Mouse (Mus musculus): ENCODE measurements around the gene Sfxn1. TPM values are rescaled to one million over a fixed set of nuclear protein-coding genes. Genes with fewer than 3 reads are reported as not detected.

Gene Sfxn1
- polyA plus RNA-seq, 1 experiment from 2014 or later = 95.7 TPM

- Histone ChIP-seq H3K4me2 (no peak overlapping the region), H3K27ac (no peak overlapping the region), H3K9ac (no peak overlapping the region), H3K4me3 (replicated peaks) (no peak overlapping the region), H3K4me1 (no peaks in the 10 kb centered on the region), H3K36me3 (peaks cover 70% of the 10 kb centered on the region), H3K27me3 (no peaks in the 10 kb centered on the region), H3K9me3 (replicated peaks) (no peaks in the 10 kb centered on the region)
- no peak for ATAC-seq (replicated peaks; ENCODE audit: low FRiP score)
- WGBS = 77% methylated on average over 15 of the region's 15 CpGs
Measured at GRCm38 (mm10) chr13:54101031-54101820, 29.6 kb downstream of the Sfxn1 start.

- Histone ChIP-seq H3K27ac (no peak overlapping the region), H3K27me3 (no peaks in the 10 kb centered on the region), H3K9me3 (replicated peaks) (no peaks in the 10 kb centered on the region), H3K4me1 (no peaks in the 10 kb centered on the region), H3K4me2 (no peak overlapping the region), H3K9ac (no peak overlapping the region), H3K4me3 (replicated peaks) (no peak overlapping the region), H3K36me3 (peaks cover 70% of the 10 kb centered on the region)
- ATAC-seq (replicated peaks; ENCODE audit: low FRiP score) = no peak
- 93% methylated on average over 3 of the region's 3 CpGs for WGBS
Measured at GRCm38 (mm10) chr13:54102061-54102460, 30.4 kb downstream of the Sfxn1 start.

- no peak overlapping the region for H3K4me2 ChIP-seq
- H3K4me3 ChIP-seq (replicated peaks) = no peak overlapping the region
- no peak overlapping the region for H3K27ac ChIP-seq
- H3K27me3 ChIP-seq = no peaks in the 10 kb centered on the region
- WGBS = 88% methylated on average over 3 of the region's 3 CpGs
- H3K9me3 ChIP-seq (replicated peaks) = no peaks in the 10 kb centered on the region
- ATAC-seq (replicated peaks; ENCODE audit: low FRiP score) = no peak
- no peak overlapping the region for H3K9ac ChIP-seq
- H3K4me1 ChIP-seq = no peaks in the 10 kb centered on the region
- H3K36me3 ChIP-seq = peaks cover 69% of the 10 kb centered on the region
Measured at GRCm38 (mm10) chr13:54103271-54103670, 31.6 kb downstream of the Sfxn1 start.

DNA sequence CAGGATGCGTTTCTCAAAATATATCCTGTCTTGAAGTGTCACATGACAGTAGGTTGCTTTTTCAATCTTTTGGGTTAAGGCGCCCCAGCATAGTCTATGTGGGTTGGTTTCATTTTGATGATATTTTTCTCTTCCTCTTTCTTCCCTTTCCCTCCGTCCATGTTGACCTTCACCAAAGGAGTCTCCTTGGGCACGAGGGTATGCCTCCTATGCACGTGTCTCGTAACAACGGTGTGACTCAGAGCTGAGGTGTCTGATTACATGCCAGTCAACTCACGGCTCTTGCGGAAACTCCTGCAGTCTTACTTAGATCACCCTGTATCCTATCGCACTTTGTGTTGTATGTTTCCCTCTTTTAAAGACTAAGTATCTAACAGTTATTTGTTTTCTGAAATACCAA lies 32.2 kb downstream of the Sfxn1 start:
- 57% methylated on average over 10 of the region's 10 CpGs for WGBS
- no peak for ATAC-seq (replicated peaks; ENCODE audit: low FRiP score)
- H3K36me3 ChIP-seq = peaks cover 69% of the 10 kb centered on the region

GRCm38 (mm10) chr13:54113819-54114550 lies 42.3 kb downstream of the Sfxn1 start:
- Histone ChIP-seq H3K27me3 (no peaks in the 10 kb centered on the region; the same call in 1 of the 2 replicates), H3K36me3 (no peaks in the 10 kb centered on the region), H3K9me3 (replicated peaks) (no peaks in the 10 kb centered on the region), H3K9ac (no peak overlapping the region), H3K4me2 (no peak overlapping the region), H3K4me1 (no peaks in the 10 kb centered on the region), H3K27ac (no peak overlapping the region), H3K4me3 (replicated peaks) (no peak overlapping the region)
- 0 out of 2 replicates have a peak, but pooled peaks have one; percentile 29 for ATAC-seq (replicated peaks; ENCODE audit: low FRiP score)
- 56% methylated on average over 11 of the region's 11 CpGs for WGBS

More for the DNA sequence above, 32.2 kb downstream of the Sfxn1 start:
- Histone ChIP-seq H3K9ac (no peak overlapping the region), H3K27me3 (no peaks in the 10 kb centered on the region), H3K27ac (no peak overlapping the region), H3K4me1 (no peaks in the 10 kb centered on the region), H3K4me2 (no peak overlapping the region), H3K4me3 (replicated peaks) (no peak overlapping the region), H3K9me3 (replicated peaks) (no peaks in the 10 kb centered on the region)

GRCm38 (mm10) chr13:54114931-54115330 lies 43.3 kb downstream of the Sfxn1 start:
- Histone ChIP-seq H3K9me3 (replicated peaks) (no peaks in the 10 kb centered on the region), H3K27me3 (no peaks in the 10 kb centered on the region; the same call in 1 of the 2 replicates), H3K4me2 (no peak overlapping the region), H3K9ac (no peak overlapping the region), H3K4me3 (replicated peaks) (no peak overlapping the region), H3K27ac (no peak overlapping the region), H3K36me3 (no peaks in the 10 kb centered on the region), H3K4me1 (no peaks in the 10 kb centered on the region)
- WGBS = 70% methylated on average over 5 of the region's 5 CpGs
- ATAC-seq (replicated peaks; ENCODE audit: low FRiP score) = no peak

- no peak overlapping the region for H3K4me3 ChIP-seq (replicated peaks)
- H3K27ac ChIP-seq = no peak overlapping the region
- ATAC-seq (replicated peaks; ENCODE audit: low FRiP score) = no peak
- H3K9me3 ChIP-seq (replicated peaks) = no peaks in the 10 kb centered on the region
- no peak overlapping the region for H3K4me2 ChIP-seq
- no peak overlapping the region for H3K9ac ChIP-seq
- 83% methylated on average over 6 of the region's 6 CpGs for WGBS
- no peaks in the 10 kb centered on the region; the same call in 1 of the 2 replicates for H3K27me3 ChIP-seq
- no peaks in the 10 kb centered on the region for H3K36me3 ChIP-seq
- H3K4me1 ChIP-seq = no peaks in the 10 kb centered on the region
Measured at GRCm38 (mm10) chr13:54115779-54116178, 44.1 kb downstream of the Sfxn1 start.

DNA sequence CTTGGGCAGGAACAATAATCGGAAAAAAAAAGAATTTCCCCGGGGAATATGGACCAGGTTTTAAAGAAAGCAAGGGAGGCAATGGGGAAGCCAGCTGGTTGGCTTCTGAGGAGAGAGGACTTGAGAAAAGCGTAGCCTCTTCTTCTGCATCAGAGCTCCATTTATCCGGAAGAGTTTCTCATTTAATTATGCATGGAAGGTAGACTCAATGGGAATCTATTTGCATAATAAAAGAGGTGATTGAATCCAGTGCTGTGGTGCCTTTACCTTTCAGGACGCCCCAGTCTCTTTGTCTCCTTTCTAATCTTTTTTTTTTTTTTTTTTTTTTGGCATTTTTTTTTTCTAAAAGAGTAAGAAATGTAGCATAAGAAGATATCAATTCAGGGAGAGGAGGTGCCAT lies 46.7 kb downstream of the Sfxn1 start:
- no peaks in the 10 kb centered on the region for H3K4me1 ChIP-seq
- no peak overlapping the region for H3K4me3 ChIP-seq (replicated peaks)
- 51% methylated on average over 5 of the region's 5 CpGs for WGBS
- no peaks in the 10 kb centered on the region; the same call in 1 of the 2 replicates for H3K27me3 ChIP-seq
- H3K4me2 ChIP-seq = no peak overlapping the region
- no peaks in the 10 kb centered on the region for H3K9me3 ChIP-seq (replicated peaks)
- H3K27ac ChIP-seq = no peak overlapping the region
- no peak for ATAC-seq (replicated peaks; ENCODE audit: low FRiP score)
- no peaks in the 10 kb centered on the region for H3K36me3 ChIP-seq
- no peak overlapping the region for H3K9ac ChIP-seq

DNA sequence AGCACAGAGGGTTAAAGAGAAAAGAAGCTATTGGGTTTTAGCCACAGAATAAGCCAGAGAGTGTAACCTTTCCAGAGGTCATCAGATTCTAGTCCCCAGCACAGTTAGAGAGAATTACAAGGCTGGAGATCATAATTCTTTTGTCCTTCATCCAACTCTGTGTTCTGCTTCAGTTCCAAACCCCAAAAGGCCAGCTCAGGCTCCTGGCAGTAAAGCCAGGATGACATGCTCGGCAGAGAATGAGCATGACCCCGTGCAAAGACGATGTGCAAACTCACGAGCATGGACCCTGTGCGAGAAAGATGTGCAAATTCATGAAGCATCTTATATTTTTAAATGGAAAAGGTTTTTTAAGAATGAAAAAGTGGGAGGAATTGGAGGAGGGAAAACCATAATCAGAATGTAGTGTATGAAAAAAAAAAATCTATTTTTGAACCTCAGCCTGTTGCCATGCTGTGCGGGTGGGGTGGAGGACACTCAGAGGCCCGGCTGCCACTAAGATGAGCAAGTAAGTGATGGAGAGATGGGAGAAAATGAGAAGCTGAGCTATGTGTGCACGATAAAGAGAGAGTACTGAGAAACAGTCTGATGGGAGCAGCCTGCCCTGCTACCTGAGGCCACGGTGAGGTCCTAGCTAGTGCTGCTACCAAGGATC lies 66.2 kb downstream of the Sfxn1 start:
- no peak overlapping the region for H3K4me3 ChIP-seq (replicated peaks)
- 65% methylated on average over 9 of the region's 9 CpGs for WGBS

GRCm38 (mm10) chr13:54143788-54144187 lies 72.1 kb downstream of the Sfxn1 start:
- H3K4me2 ChIP-seq = no peak overlapping the region
- no peaks in the 10 kb centered on the region for H3K9me3 ChIP-seq (replicated peaks)
- H3K36me3 ChIP-seq = no peaks in the 10 kb centered on the region
- no peaks in the 10 kb centered on the region for H3K27me3 ChIP-seq
- H3K4me3 ChIP-seq (replicated peaks) = no peak overlapping the region
- no peak overlapping the region for H3K9ac ChIP-seq
- H3K4me1 ChIP-seq = no peaks in the 10 kb centered on the region
- H3K27ac ChIP-seq = no peak overlapping the region
- 51% methylated on average over 5 of the region's 5 CpGs for WGBS
- ATAC-seq (replicated peaks; ENCODE audit: low FRiP score) = no peak

More for the DNA sequence above, 66.2 kb downstream of the Sfxn1 start:
- Histone ChIP-seq H3K36me3 (no peaks in the 10 kb centered on the region), H3K9ac (no peak overlapping the region), H3K4me2 (no peak overlapping the region), H3K9me3 (replicated peaks) (no peaks in the 10 kb centered on the region), H3K27me3 (no peaks in the 10 kb centered on the region), H3K4me1 (no peaks in the 10 kb centered on the region), H3K27ac (no peak overlapping the region)
- ATAC-seq (replicated peaks; ENCODE audit: low FRiP score) = no peak

DNA sequence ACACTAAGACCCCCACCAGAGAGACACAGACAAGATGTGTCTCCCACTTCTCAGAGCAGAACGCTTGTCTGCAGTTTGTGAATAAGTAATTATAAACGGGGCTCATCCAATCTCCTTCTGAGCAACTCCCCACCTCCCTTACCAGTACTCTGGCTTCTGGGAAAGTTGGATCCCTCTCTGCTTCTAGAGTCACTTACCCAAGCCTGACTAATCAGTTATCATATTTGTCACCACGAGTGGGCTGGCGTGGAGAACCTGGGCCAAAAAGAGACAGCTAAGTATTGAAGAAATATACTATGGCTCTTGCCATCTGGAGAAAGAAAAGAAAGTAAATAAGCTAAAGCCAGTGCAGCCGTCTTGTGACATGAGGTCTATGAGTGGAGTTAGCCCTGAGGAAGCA lies 73.0 kb downstream of the Sfxn1 start:
- ATAC-seq (replicated peaks; ENCODE audit: low FRiP score) = no peak
- Histone ChIP-seq H3K4me2 (no peak overlapping the region), H3K36me3 (no peaks in the 10 kb centered on the region), H3K27ac (no peak overlapping the region), H3K27me3 (no peaks in the 10 kb centered on the region), H3K9ac (no peak overlapping the region), H3K4me3 (replicated peaks) (no peak overlapping the region), H3K4me1 (no peaks in the 10 kb centered on the region), H3K9me3 (replicated peaks) (no peaks in the 10 kb centered on the region)
- WGBS = 79% methylated on average over 5 of the region's 5 CpGs

DNA sequence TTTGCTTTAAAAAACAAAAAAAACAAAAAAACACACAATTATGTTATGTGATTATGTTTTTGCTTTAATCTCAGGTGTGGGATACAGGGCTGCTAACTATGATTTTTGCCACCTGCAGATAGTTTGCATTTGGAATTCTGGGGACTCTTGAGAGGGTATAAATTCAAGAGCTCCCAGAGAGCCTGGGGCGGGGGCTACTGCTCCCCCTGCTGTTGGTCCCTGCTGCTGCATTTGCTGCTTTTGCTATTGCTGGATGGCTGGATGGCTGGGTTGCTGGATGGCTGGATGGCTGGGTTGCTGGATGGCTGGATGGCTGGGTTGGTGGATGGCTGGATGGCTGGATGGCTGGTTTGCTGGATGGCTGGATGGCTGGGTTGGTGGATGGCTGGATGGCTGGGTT lies 75.7 kb downstream of the Sfxn1 start:
- Histone ChIP-seq H3K4me3 (replicated peaks) (no peak overlapping the region), H3K27me3 (no peaks in the 10 kb centered on the region), H3K9me3 (replicated peaks) (no peaks in the 10 kb centered on the region), H3K27ac (no peak overlapping the region), H3K36me3 (no peaks in the 10 kb centered on the region), H3K9ac (no peak overlapping the region), H3K4me1 (no peaks in the 10 kb centered on the region), H3K4me2 (no peak overlapping the region)
- WGBS = 85% methylated on average over 1 of the region's 1 CpGs
- no peak for ATAC-seq (replicated peaks; ENCODE audit: low FRiP score)

Data from kidney, embryonic 15.5 days (tissue).